Mouse (Mus musculus) regulatory T cell (primary cell): ENCODE measurements at regions not wholly inside any gene's neighbourhood (a gene's known extent, or its start where the extent isn't known, plus 50 kb on each side); places are given as distances from the start of the nearest gene placed in this dataset.

Source experiments
- in situ Hi-C: fragments of 300-600 bp; cut with MboI, MseI; formaldehyde crosslinking; loops from one replicate; pipeline ENCODE4 v1.15.1; 2025; ENCODE audit warnings: high pct_unique_total_duplicates

GRCm38 (mm10) chr8:68958701-68959100 lies 250.1 kb upstream of the Zfp930 start:
- in situ Hi-C loops: no loop called here

GRCm38 (mm10) chr8:68961981-68962380 lies 246.9 kb upstream of the Zfp930 start:
- in situ Hi-C loops: no loop called here

GRCm38 (mm10) chr8:68975773-68976172 lies 233.1 kb upstream of the Zfp930 start:
- in situ Hi-C loops: no loop called here

- in situ Hi-C loops: no loop called here
These were observed 231.7 kb upstream of the Zfp930 start for GRCm38 (mm10) chr8:68977159-68977558.

- in situ Hi-C loops: loop anchor here (10.0 kb wide), 1 partner anchor 58 kb away; no protein-coding TSS in a partner anchor
These were observed 225.7 kb upstream of the Zfp930 start for GRCm38 (mm10) chr8:68983181-68983580.

GRCm38 (mm10) chr8:68983691-68984090 lies 225.1 kb upstream of the Zfp930 start:
- in situ Hi-C loops: loop anchor here (10.0 kb wide), 1 partner anchor 59 kb away; no protein-coding TSS in a partner anchor

GRCm38 (mm10) chr8:68984487-68984886 lies 224.4 kb upstream of the Zfp930 start:
- in situ Hi-C loops: loop anchor here (10.0 kb wide), 1 partner anchor 60 kb away; no protein-coding TSS in a partner anchor

- in situ Hi-C loops: loop anchor here (10.0 kb wide), 1 partner anchor 62 kb away; no protein-coding TSS in a partner anchor
These were observed 222.4 kb upstream of the Zfp930 start for GRCm38 (mm10) chr8:68986425-68986824.
